Mouse (Mus musculus): ENCODE data around the gene Wscd1.

DNA sequence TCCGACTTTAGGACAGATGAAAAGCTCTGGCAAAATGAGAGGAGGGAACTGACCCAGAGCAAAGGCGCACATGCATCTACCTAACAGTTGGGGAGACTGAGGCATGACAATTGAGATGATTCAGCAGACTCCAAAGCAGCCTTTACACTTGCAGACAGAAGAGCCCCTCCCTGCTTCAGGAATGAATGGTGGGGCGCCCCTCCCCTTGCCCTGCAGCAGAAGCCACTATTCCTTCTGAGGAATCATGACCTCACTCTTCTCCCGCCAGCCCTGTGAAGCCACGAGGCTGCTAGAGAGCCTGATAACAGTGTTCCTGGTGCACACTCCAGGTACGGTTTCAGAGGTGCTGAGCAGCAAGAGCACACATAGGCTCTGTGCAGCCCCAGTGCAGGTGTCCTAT lies 15.6 kb downstream of the Wscd1 start:
- TF ChIP-seq CHD2 (IDR thresholded peaks at IDR 0.05; ENCODE audit: low read depth, low read length) (no peak), ZC3H11A (IDR thresholded peaks at IDR 0.05; ENCODE audit: borderline replicate concordance, low read depth, low read length) (no peak), HCFC1 (IDR thresholded peaks at IDR 0.05; ENCODE audit: borderline replicate concordance, insufficient read depth, low read length) (no peak), MAFK (IDR thresholded peaks at IDR 0.05; ENCODE audit: insufficient read depth, low read depth, low read length) (no peak), ZNF384 (IDR thresholded peaks at IDR 0.05; ENCODE audit: low read depth, low read length) (no peak)
